Mouse (Mus musculus) liver, postnatal 0 days (tissue): ENCODE measurements around the gene Macrod2.

ENCODE experiments used
- CTCF ChIP-seq: sonication (generic); IDR thresholded peaks from 2 replicates; pipeline ENCODE4 v1.5.1; 2016; ENCODE audit warnings: antibody characterized with exemption, low read depth
- EP300 ChIP-seq: IDR thresholded peaks from 2 replicates; pipeline ENCODE4 v1.6.1; 2016; ENCODE audit warnings: antibody characterized with exemption, low read depth, mild to moderate bottlenecking

DNA sequence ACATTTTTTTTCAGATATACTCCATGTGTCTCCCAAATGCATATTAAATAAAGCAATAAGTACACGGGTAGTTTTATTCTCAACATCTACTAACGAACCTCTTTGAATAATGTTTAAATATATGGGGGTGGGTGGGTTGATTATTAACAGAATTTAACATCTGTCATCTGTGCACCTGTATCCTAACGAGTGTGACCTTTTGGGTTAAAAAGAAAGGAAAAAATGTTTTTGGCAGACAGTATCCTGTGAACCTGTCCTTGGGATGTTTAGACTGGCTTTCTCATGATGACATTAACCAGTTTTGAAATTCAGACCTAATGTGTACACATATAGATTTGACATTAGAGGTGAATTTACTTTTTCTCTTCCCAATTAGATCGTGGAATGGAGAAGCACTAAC, 805.4 kb downstream of the Macrod2 start:
- no peak for TF ChIP-seq EP300
- TF ChIP-seq CTCF, result no peak
